Mouse (Mus musculus) neural tube, embryonic 12.5 days (tissue): ENCODE measurements at regions not wholly inside any gene's neighbourhood (a gene's known extent, or its start where the extent isn't known, plus 50 kb on each side); places are given as distances from the start of the nearest gene placed in this dataset.

Experiments used
- ATAC-seq: fragments of 200-750 bp; cut with Nextera tagmentation; 2 replicates; pipeline ENCODE4 v1.8.0; 2017; ENCODE audit warnings: low read depth, mild to moderate bottlenecking, moderate TSS enrichment, moderate library complexity; ENCODE audit not compliant: low FRiP score
- H3K27ac ChIP-seq: fragments of 300-500 bp; sonication (generic); 2 replicates; pipeline ENCODE4 v1.5.1; 2016
- H3K27me3 ChIP-seq: fragments of 300-500 bp; sonication (generic); replicated peaks from 2 replicates; pipeline ENCODE4 v1.6.1; 2016; ENCODE audit warnings: mild to moderate bottlenecking
- H3K36me3 ChIP-seq: fragments of 300-500 bp; sonication (generic); 2 replicates; pipeline ENCODE4 v1.6.1; 2016; ENCODE audit warnings: mild to moderate bottlenecking
- H3K4me1 ChIP-seq: fragments of 300-500 bp; sonication (generic); 2 replicates; pipeline ENCODE4 v1.6.1; 2016
- H3K4me2 ChIP-seq: fragments of 300-500 bp; sonication (generic); replicated peaks from 2 replicates; pipeline ENCODE4 v1.6.1; 2016; ENCODE audit warnings: mild to moderate bottlenecking
- H3K4me3 ChIP-seq: fragments of 300-500 bp; sonication (generic); 2 replicates; pipeline ENCODE4 v1.5.1; 2016
- H3K9ac ChIP-seq: fragments of 300-500 bp; sonication (generic); 2 replicates; pipeline ENCODE4 v1.6.1; 2016; ENCODE audit warnings: mild to moderate bottlenecking
- H3K9me3 ChIP-seq: fragments of 300-500 bp; sonication (generic); 2 replicates; pipeline ENCODE4 v1.6.1; 2016; ENCODE audit warnings: mild to moderate bottlenecking
- whole genome bisulfite sequencing: fragments of 180-500 bp; shearing (Covaris S2); methylation state at CpG from one replicate; pipeline ENCODE4 v1.1.7; 2016; 5-methylcytosine and 5-hydroxymethylcytosine counted together

DNA sequence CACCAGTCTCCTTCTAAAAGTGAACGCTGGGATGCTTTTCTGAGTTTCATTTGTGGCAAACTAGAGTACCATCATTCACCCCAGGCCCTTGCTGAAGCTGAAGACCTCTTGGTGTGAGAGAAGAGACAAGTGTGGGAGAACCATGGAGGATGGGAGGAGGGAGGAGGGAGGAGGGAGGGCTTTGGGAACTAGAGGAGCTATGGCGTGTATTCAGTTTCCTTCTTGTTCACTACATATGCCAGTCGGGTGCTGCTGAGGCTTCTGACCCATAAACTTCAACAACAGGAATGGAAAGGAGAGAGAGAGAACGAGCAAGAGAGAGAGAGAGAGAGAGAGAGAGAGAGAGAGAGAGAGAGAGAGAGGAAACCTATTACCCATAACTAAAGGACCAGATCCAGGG lies 452.1 kb downstream of the Rps24 start:
- no peak overlapping the region for H3K9ac ChIP-seq
- no peak overlapping the region for H3K27ac ChIP-seq
- H3K4me2 ChIP-seq: no peak overlapping the region
- ATAC-seq: no peak
- H3K27me3 ChIP-seq: no peaks in the 10 kb centered on the region
- no peaks in the 10 kb centered on the region for H3K9me3 ChIP-seq
- no peaks in the 10 kb centered on the region for H3K36me3 ChIP-seq
- WGBS: 77% methylated on average over 4 of the region's 4 CpGs
- H3K4me1 ChIP-seq: no peaks in the 10 kb centered on the region; the same call in 1 of the 2 replicates
- no peak overlapping the region for H3K4me3 ChIP-seq

DNA sequence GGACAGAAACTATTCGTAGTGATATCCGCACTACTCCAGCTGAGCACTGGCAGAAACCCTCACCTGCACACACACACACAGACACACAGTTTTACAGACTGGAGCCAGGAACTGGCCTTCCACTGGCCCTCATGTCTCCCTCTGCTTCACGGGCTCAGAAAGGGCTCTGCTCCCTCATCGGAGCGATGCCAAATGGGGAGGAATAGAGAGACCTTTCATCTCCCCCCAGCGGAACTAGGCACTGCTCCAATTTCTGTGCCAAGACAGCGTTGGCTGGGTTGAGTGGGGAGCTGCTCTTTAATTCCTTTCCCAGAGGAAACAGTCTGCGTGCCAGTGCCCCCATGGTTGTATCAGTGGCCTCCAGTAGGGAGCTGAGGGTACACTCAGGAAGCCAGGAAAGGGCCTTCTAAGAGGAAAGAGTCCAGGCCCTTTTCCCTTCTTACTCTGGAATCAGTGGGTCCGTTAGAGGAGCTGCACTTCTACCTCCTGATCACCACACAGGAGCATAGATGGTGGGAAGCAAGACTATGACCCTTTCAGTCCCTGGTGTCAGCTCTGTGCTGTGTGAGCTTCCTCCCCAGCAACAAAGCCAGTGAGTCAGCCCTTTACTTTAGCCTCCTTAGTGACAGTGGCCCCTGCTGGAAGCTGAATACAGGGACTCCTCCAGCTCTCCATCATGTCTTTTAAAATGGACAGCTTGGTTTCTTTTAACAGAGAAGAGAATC lies 452.7 kb downstream of the Rps24 start:
- H3K27ac ChIP-seq: no peak overlapping the region

DNA sequence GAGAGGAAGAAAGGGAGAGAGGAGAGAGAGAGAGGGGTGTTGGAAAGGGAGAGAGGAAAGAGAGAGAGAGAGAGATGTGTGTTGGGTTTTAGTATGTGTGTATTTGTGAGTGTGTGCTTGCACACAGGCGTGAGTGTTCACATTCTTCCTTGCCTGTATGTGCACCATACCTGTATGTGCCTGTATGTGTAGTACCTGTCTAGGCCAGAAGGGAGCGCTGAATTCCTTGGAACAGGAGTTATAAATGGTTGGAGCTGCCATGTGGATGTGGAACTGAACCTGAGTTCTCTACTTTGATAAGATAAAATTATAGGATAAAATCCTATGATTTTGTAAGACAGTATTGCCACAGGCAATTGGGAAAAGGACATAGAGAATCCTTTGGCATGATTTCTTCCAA lies 458.8 kb downstream of the Rps24 start:
- H3K9ac ChIP-seq: no peak overlapping the region
- no peaks in the 10 kb centered on the region for H3K9me3 ChIP-seq
- H3K4me2 ChIP-seq: no peak overlapping the region
- 43% methylated on average over 2 of the region's 2 CpGs for WGBS
- H3K4me1 ChIP-seq: no peaks in the 10 kb centered on the region
- no peaks in the 10 kb centered on the region for H3K27me3 ChIP-seq
- H3K36me3 ChIP-seq: no peaks in the 10 kb centered on the region
- H3K4me3 ChIP-seq: no peak overlapping the region
- no peak overlapping the region for H3K27ac ChIP-seq
- no peak for ATAC-seq

More for the DNA sequence above, 452.7 kb downstream of the Rps24 start:
- 81% methylated on average over 9 of the region's 9 CpGs for WGBS
- no peaks in the 10 kb centered on the region for H3K9me3 ChIP-seq
- no peak overlapping the region for H3K9ac ChIP-seq
- no peaks in the 10 kb centered on the region for H3K36me3 ChIP-seq
- H3K27me3 ChIP-seq: no peaks in the 10 kb centered on the region
- H3K4me1 ChIP-seq: no peaks in the 10 kb centered on the region; the same call in 1 of the 2 replicates
- H3K4me3 ChIP-seq: no peak overlapping the region
- H3K4me2 ChIP-seq: no peak overlapping the region
- ATAC-seq: no peak

- 85% methylated on average over 5 of the region's 5 CpGs for WGBS
- Histone ChIP-seq H3K4me1 (no peaks in the 10 kb centered on the region), H3K4me3 (no peak overlapping the region), H3K27ac (no peak overlapping the region), H3K9ac (no peak overlapping the region), H3K4me2 (no peak overlapping the region), H3K27me3 (no peaks in the 10 kb centered on the region), H3K36me3 (no peaks in the 10 kb centered on the region), H3K9me3 (no peaks in the 10 kb centered on the region)
- ATAC-seq: no peak
These were observed 460.2 kb downstream of the Rps24 start for GRCm38 (mm10) chr14:24947084-24947483.

- no peaks in the 10 kb centered on the region for H3K4me1 ChIP-seq
- H3K27ac ChIP-seq: no peak overlapping the region
- H3K9me3 ChIP-seq: no peaks in the 10 kb centered on the region
- H3K27me3 ChIP-seq: 0 out of 2 replicates have a peak, but pooled peaks cover 3% of the 10 kb centered on the region
- 86% methylated on average over 11 of the region's 11 CpGs for whole genome bisulfite sequencing
- no peak overlapping the region for H3K4me2 ChIP-seq
- no peaks in the 10 kb centered on the region for H3K36me3 ChIP-seq
- no peak overlapping the region for H3K4me3 ChIP-seq
- no peak for ATAC-seq
- no peak overlapping the region for H3K9ac ChIP-seq
These were observed 469.0 kb downstream of the Rps24 start for GRCm38 (mm10) chr14:24955891-24956410.

- no peak overlapping the region for H3K4me3 ChIP-seq
- no peaks in the 10 kb centered on the region for H3K9me3 ChIP-seq
- H3K9ac ChIP-seq: no peak overlapping the region
- 0 out of 2 replicates have a peak, but pooled peaks cover 3% of the 10 kb centered on the region for H3K27me3 ChIP-seq
- no peaks in the 10 kb centered on the region for H3K4me1 ChIP-seq
- ATAC-seq: no peak
- 77% methylated on average over 2 of the region's 2 CpGs for WGBS
- H3K4me2 ChIP-seq: no peak overlapping the region
- no peaks in the 10 kb centered on the region for H3K36me3 ChIP-seq
- no peak overlapping the region for H3K27ac ChIP-seq
These were observed 469.7 kb downstream of the Rps24 start for GRCm38 (mm10) chr14:24956528-24957210.

GRCm38 (mm10) chr14:24957392-24957791 lies 470.5 kb downstream of the Rps24 start:
- ATAC-seq: no peak
- Histone ChIP-seq H3K9me3 (no peaks in the 10 kb centered on the region), H3K4me2 (no peak overlapping the region), H3K36me3 (no peaks in the 10 kb centered on the region), H3K4me3 (no peak overlapping the region), H3K27me3 (0 out of 2 replicates have a peak, but pooled peaks cover 3% of the 10 kb centered on the region), H3K9ac (no peak overlapping the region), H3K4me1 (no peaks in the 10 kb centered on the region), H3K27ac (no peak overlapping the region)
- 87% methylated on average over 4 of the region's 4 CpGs for WGBS

- Histone ChIP-seq H3K4me1 (no peaks in the 10 kb centered on the region), H3K4me2 (no peak overlapping the region), H3K4me3 (no peak overlapping the region), H3K27ac (no peak overlapping the region), H3K9ac (no peak overlapping the region), H3K27me3 (0 out of 2 replicates have a peak, but pooled peaks cover 3% of the 10 kb centered on the region), H3K9me3 (no peaks in the 10 kb centered on the region), H3K36me3 (no peaks in the 10 kb centered on the region)
- ATAC-seq: no peak
- 77% methylated on average over 4 of the region's 4 CpGs for WGBS
These were observed 471.9 kb downstream of the Rps24 start for GRCm38 (mm10) chr14:24958821-24959220.

- Histone ChIP-seq H3K4me2 (no peak overlapping the region), H3K4me1 (no peaks in the 10 kb centered on the region), H3K27ac (no peak overlapping the region), H3K9me3 (no peaks in the 10 kb centered on the region), H3K9ac (no peak overlapping the region), H3K36me3 (no peaks in the 10 kb centered on the region), H3K27me3 (0 out of 2 replicates have a peak, but pooled peaks cover 3% of the 10 kb centered on the region), H3K4me3 (no peak overlapping the region)
- 72% methylated on average over 1 of the region's 1 CpGs for WGBS
- no peak for ATAC-seq
These were observed 472.5 kb downstream of the Rps24 start for GRCm38 (mm10) chr14:24959401-24959800.

GRCm38 (mm10) chr14:24960082-24960482 lies 473.2 kb downstream of the Rps24 start:
- ATAC-seq: no peak
- no peak overlapping the region for H3K9ac ChIP-seq
- H3K4me3 ChIP-seq: no peak overlapping the region
- no peaks in the 10 kb centered on the region for H3K4me1 ChIP-seq
- H3K4me2 ChIP-seq: no peak overlapping the region
- no peaks in the 10 kb centered on the region for H3K36me3 ChIP-seq
- 34% methylated on average over 5 of the region's 5 CpGs for WGBS
- 0 out of 2 replicates have a peak, but pooled peaks cover 3% of the 10 kb centered on the region for H3K27me3 ChIP-seq
- no peak overlapping the region for H3K27ac ChIP-seq
- H3K9me3 ChIP-seq: no peaks in the 10 kb centered on the region

DNA sequence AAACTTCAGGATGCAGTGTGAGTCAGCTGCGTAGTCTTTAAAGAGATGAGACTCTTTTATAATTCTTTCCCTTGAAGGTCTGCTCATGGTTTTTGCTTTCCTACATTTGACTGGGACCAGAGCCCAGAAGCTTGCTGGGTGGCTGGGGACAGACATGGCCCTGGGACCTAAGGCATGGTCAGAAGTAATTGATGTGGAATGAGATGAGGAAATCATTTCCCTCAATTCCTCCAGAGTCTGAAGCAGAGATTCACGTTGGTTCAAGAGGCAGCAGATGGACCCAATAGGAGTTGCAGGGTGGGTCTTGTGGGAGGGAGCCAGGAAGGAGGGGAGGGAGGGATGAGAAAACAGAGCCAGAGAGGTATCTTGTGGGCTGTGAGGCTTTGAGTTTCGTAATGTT lies 473.9 kb downstream of the Rps24 start:
- Histone ChIP-seq H3K9me3 (no peaks in the 10 kb centered on the region), H3K4me1 (no peaks in the 10 kb centered on the region), H3K9ac (no peak overlapping the region), H3K4me2 (no peak overlapping the region), H3K36me3 (no peaks in the 10 kb centered on the region), H3K27ac (no peak overlapping the region), H3K4me3 (no peak overlapping the region), H3K27me3 (0 out of 2 replicates have a peak, but pooled peaks cover 3% of the 10 kb centered on the region)
- 61% methylated on average over 3 of the region's 3 CpGs for WGBS
- ATAC-seq: no peak

- Histone ChIP-seq H3K4me1 (no peaks in the 10 kb centered on the region), H3K27me3 (0 out of 2 replicates have a peak, but pooled peaks cover 3% of the 10 kb centered on the region), H3K4me3 (no peak overlapping the region), H3K27ac (no peak overlapping the region), H3K9me3 (no peaks in the 10 kb centered on the region), H3K36me3 (no peaks in the 10 kb centered on the region), H3K9ac (no peak overlapping the region), H3K4me2 (no peak overlapping the region)
- no peak for ATAC-seq
- WGBS: 80% methylated on average over 3 of the region's 3 CpGs
These were observed 474.8 kb downstream of the Rps24 start for GRCm38 (mm10) chr14:24961721-24962120.
